Mouse (Mus musculus) midbrain, embryonic 14.5 days (tissue): Measurements from ENCODE around the gene Utrn. TPM values are rescaled to one million over a fixed set of nuclear protein-coding genes. Genes with fewer than 3 reads are reported as not detected.

Experiments used
- ATAC-seq: fragments of 200-750 bp; cut with Nextera tagmentation; 2 replicates; pipeline ENCODE4 v1.8.0; 2017; ENCODE audit warnings: moderate number of reproducible peaks, moderate library complexity; ENCODE audit not compliant: low FRiP score, low TSS enrichment
- DNase-seq: peaks from one replicate; pipeline ENCODE4 v3.0.0-alpha.2; 2015
- H3K27ac ChIP-seq: fragments of 300-500 bp; sonication (generic); replicated peaks from 2 replicates; pipeline ENCODE4 v1.5.1; 2014; ENCODE audit warnings: mild to moderate bottlenecking, low read depth, low read length, moderate library complexity
- H3K27me3 ChIP-seq: fragments of 300-500 bp; sonication (generic); 2 replicates; pipeline ENCODE4 v1.6.1; 2014; ENCODE audit warnings: low read length, control low read depth, mixed read lengths; ENCODE audit not compliant: control insufficient read depth, insufficient read depth
- H3K36me3 ChIP-seq: fragments of 300-500 bp; sonication (generic); 2 replicates; pipeline ENCODE4 v1.6.1; 2014; ENCODE audit warnings: low read length, control low read depth; ENCODE audit not compliant: control insufficient read depth, insufficient read depth
- H3K4me1 ChIP-seq: fragments of 300-500 bp; sonication (generic); 2 replicates; pipeline ENCODE4 v1.6.1; 2014; ENCODE audit warnings: mild to moderate bottlenecking, antibody characterized with exemption, low read length, control low read depth; ENCODE audit not compliant: control insufficient read depth, insufficient read depth
- H3K4me2 ChIP-seq: fragments of 300-500 bp; sonication (generic); 2 replicates; pipeline ENCODE4 v1.6.1; 2014; ENCODE audit warnings: mild to moderate bottlenecking, low read length, moderate library complexity
- H3K4me3 ChIP-seq: fragments of 300-500 bp; sonication (generic); replicated peaks from 2 replicates; pipeline ENCODE4 v1.5.1; 2014; ENCODE audit warnings: low read depth, low read length
- H3K9ac ChIP-seq: fragments of 300-500 bp; sonication (generic); replicated peaks from 2 replicates; pipeline ENCODE4 v1.6.1; 2014; ENCODE audit warnings: mild to moderate bottlenecking, low read length, moderate library complexity
- H3K9me3 ChIP-seq: fragments of 300-500 bp; sonication (generic); 2 replicates; pipeline ENCODE4 v1.6.1; 2016; ENCODE audit warnings: low read length, control low read depth, mixed read lengths; ENCODE audit not compliant: control insufficient read depth
- WGBS: fragments of 180-500 bp; shearing (Covaris S2); extraction: QIAGEN DNeasy Blood & Tissue Kit; methylation state at CpG from one replicate; pipeline ENCODE4 v1.1.7; 2014; 5-methylcytosine and 5-hydroxymethylcytosine counted together
- polyA plus RNA-seq: library from polyadenylated mRNA; unstranded; fragments of >200 nt; fragmentation: Nextera tagmentation; extraction: Ambion mirVana; gene quantifications from 2 replicates; pipeline ENCODE4 v1.2.1, GENCODE M21; 2014

The Utrn gene
- polyA plus RNA-seq, 1 experiment from 2014 or later: 19.1 TPM

DNA sequence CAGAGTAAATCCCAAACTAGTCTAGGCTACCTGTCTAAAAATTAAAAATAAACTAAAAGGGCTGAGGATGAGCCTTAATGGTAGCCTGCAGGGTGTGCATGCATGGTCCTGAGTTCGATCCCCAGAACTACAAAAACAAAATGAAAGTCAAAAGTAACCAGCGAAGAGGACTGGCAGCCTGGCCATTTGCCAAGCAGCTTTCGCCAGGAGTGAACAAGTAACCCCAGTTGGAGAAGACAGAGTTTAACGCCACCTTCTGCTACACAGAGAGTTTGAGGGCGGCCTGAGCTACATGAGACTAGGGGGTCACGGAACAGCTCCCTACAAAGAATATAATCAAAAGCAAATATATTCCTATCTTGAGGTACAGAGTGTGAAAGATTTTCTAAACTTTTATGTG lies 4.0 kb downstream of the Utrn start:
- no peaks in the 10 kb centered on the region for H3K9me3 ChIP-seq
- peaks cover 8% of the 10 kb centered on the region; the same call in 1 of the 2 replicates for H3K27me3 ChIP-seq
- no peak for ATAC-seq
- peaks cover 9% of the 10 kb centered on the region for H3K4me1 ChIP-seq
- H3K36me3 ChIP-seq: no peaks in the 10 kb centered on the region
- no peak overlapping the region for H3K4me2 ChIP-seq
- no peak for DNase-seq
- WGBS: 90% methylated on average over 6 of the region's 6 CpGs
- no peak overlapping the region for H3K4me3 ChIP-seq
- no peak overlapping the region for H3K9ac ChIP-seq
- H3K27ac ChIP-seq: no peak overlapping the region

- DNase-seq (no peak), ATAC-seq (no peak)
- H3K36me3 ChIP-seq: no peaks in the 10 kb centered on the region
- H3K4me3 ChIP-seq: no peak overlapping the region
- peaks cover 9% of the 10 kb centered on the region for H3K4me1 ChIP-seq
- no peaks in the 10 kb centered on the region for H3K9me3 ChIP-seq
- H3K27ac ChIP-seq: no peak overlapping the region
- H3K4me2 ChIP-seq: no peak overlapping the region
- WGBS: 91% methylated on average over 9 of the region's 9 CpGs
- no peak overlapping the region for H3K9ac ChIP-seq
- peaks cover 8% of the 10 kb centered on the region; the same call in 1 of the 2 replicates for H3K27me3 ChIP-seq
These were observed 5.6 kb downstream of the Utrn start for GRCm38 (mm10) chr10:12863581-12863980.

DNA sequence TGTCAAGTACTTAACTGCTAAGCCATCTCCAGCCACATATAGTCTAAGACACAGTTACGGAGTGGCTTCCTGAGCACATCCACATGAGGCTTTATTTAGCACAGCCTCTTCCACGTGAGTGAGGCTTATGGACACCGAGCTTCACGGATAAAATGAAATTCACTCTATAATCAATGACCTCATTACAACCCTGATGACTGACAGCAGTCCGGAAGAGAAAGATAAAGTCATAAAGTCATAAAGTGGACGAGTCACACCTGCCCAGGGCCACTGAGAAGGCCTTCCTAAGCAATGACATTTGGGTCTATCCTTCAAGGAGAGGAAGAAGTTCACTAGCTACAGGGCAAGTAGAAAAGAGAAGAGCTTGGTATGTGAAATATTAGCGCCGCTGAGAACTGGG lies 7.1 kb downstream of the Utrn start:
- Histone ChIP-seq H3K27me3 (no peaks in the 10 kb centered on the region), H3K4me3 (no peak overlapping the region), H3K27ac (no peak overlapping the region), H3K4me1 (no peaks in the 10 kb centered on the region), H3K36me3 (no peaks in the 10 kb centered on the region), H3K9ac (no peak overlapping the region), H3K9me3 (no peaks in the 10 kb centered on the region), H3K4me2 (no peak overlapping the region)
- no peak for DNase-seq
- no peak for ATAC-seq
- 90% methylated on average over 8 of the region's 8 CpGs for WGBS

GRCm38 (mm10) chr10:12861381-12861780 lies 7.8 kb downstream of the Utrn start:
- no peak for ATAC-seq
- no peak overlapping the region for H3K9ac ChIP-seq
- H3K27ac ChIP-seq: no peak overlapping the region
- H3K4me3 ChIP-seq: no peak overlapping the region
- H3K36me3 ChIP-seq: no peaks in the 10 kb centered on the region
- H3K9me3 ChIP-seq: no peaks in the 10 kb centered on the region
- WGBS: 81% methylated on average over 2 of the region's 2 CpGs
- no peaks in the 10 kb centered on the region for H3K4me1 ChIP-seq
- no peak overlapping the region for H3K4me2 ChIP-seq
- H3K27me3 ChIP-seq: no peaks in the 10 kb centered on the region
- no peak for DNase-seq

DNA sequence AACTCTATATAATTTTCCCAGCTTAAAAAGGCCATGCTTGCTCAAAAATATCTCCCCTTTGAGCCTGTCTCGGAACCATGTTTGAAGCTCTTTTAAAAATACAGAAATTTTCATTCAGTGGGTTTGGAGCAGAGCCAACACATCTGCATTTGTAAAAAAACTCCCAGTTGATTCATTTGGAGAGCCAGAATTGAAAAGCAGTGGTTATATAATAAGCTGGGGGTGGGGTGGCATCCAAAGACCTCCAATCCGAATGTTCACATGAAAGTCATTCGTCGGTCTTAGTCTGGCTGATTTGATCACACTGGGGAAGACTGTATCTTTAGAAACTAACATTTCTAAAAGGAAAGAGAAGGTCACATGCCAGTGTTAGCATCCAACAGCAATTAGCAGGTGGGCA lies 8.4 kb downstream of the Utrn start:
- Histone ChIP-seq H3K4me1 (no peaks in the 10 kb centered on the region), H3K27ac (no peak overlapping the region), H3K36me3 (no peaks in the 10 kb centered on the region), H3K4me3 (no peak overlapping the region), H3K27me3 (no peaks in the 10 kb centered on the region), H3K9ac (no peak overlapping the region), H3K4me2 (no peak overlapping the region), H3K9me3 (no peaks in the 10 kb centered on the region)
- 54% methylated on average over 4 of the region's 4 CpGs for WGBS
- ATAC-seq: no peak
- DNase-seq: peak; percentile 47

GRCm38 (mm10) chr10:12860331-12860730 lies 8.8 kb downstream of the Utrn start:
- Histone ChIP-seq H3K27me3 (no peaks in the 10 kb centered on the region), H3K4me3 (no peak overlapping the region), H3K4me1 (no peaks in the 10 kb centered on the region), H3K9me3 (no peaks in the 10 kb centered on the region), H3K9ac (no peak overlapping the region), H3K4me2 (no peak overlapping the region), H3K27ac (no peak overlapping the region), H3K36me3 (no peaks in the 10 kb centered on the region)
- DNase-seq (no peak), ATAC-seq (no peak)
- 84% methylated on average over 7 of the region's 7 CpGs for WGBS

GRCm38 (mm10) chr10:12858017-12858416 lies 11.1 kb downstream of the Utrn start:
- WGBS: 83% methylated on average over 5 of the region's 5 CpGs
- Histone ChIP-seq H3K36me3 (no peaks in the 10 kb centered on the region), H3K4me2 (no peak overlapping the region), H3K9ac (no peak overlapping the region), H3K27me3 (no peaks in the 10 kb centered on the region), H3K9me3 (no peaks in the 10 kb centered on the region), H3K4me3 (no peak overlapping the region), H3K4me1 (no peaks in the 10 kb centered on the region), H3K27ac (no peak overlapping the region)
- ATAC-seq (no peak), DNase-seq (no peak)

DNA sequence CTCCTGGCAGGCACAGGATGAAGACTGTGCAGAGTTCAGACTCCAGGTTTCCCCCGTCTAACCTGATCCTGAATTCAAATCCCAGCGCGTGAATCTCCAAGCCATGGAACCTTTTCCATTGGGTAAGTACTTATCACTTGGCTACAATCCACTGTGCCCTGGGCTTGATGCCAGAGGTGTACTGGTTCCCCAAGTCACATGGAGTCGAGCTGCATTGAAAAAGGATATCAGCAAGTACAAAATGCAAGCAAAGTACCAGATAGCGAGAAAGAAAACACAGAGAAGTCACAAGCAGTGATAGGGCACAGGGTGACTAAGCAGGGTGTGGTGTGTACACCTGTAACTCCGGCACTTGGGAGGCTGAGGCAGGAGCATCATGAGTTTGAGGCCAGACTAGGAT lies 14.9 kb downstream of the Utrn start:
- H3K4me2 ChIP-seq: no peak overlapping the region
- H3K27ac ChIP-seq: no peak overlapping the region
- 90% methylated on average over 6 of the region's 6 CpGs for WGBS
- no peak for ATAC-seq
- H3K9me3 ChIP-seq: no peaks in the 10 kb centered on the region
- no peak overlapping the region for H3K4me3 ChIP-seq
- no peaks in the 10 kb centered on the region for H3K27me3 ChIP-seq
- no peak overlapping the region for H3K9ac ChIP-seq
- H3K4me1 ChIP-seq: no peaks in the 10 kb centered on the region
- no peaks in the 10 kb centered on the region for H3K36me3 ChIP-seq
- no peak for DNase-seq

DNA sequence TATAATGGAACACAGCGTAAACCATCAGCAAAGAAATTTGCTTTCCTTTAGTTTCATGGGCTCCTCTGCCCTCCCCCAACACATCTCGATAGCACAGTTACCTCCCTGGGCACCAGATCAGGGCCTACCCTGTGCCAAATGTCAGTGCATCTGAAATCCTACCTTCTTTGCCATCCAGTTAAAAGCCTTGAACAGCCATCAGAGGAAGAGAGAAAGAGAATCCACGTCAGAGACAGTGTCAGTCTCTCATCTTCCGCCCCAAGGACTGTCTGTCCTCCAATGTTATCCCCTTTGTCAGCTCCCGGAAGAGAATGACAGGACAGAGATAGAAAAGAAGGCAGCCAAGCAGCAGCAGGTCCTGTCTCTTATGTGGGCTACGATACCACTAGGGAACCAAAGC lies 15.4 kb downstream of the Utrn start:
- DNase-seq: no peak
- H3K9ac ChIP-seq: no peak overlapping the region
- H3K4me2 ChIP-seq: no peak overlapping the region
- WGBS: 87% methylated on average over 6 of the region's 6 CpGs
- H3K36me3 ChIP-seq: no peaks in the 10 kb centered on the region
- H3K27me3 ChIP-seq: no peaks in the 10 kb centered on the region
- no peak overlapping the region for H3K27ac ChIP-seq
- no peak for ATAC-seq
- H3K4me1 ChIP-seq: no peaks in the 10 kb centered on the region
- H3K9me3 ChIP-seq: no peaks in the 10 kb centered on the region
- H3K4me3 ChIP-seq: no peak overlapping the region
